Mouse (Mus musculus): ENCODE data around the gene Adcy10. TPM values are rescaled to one million over a fixed set of nuclear protein-coding genes. Genes with fewer than 3 reads are reported as not detected.

The Adcy10 gene
- not detected in 2 replicates for total RNA-seq (2014; rRNA removed; ENCODE audit: low replicate concordance)
- not detected in 2 replicates for polyA plus RNA-seq (2015; fragmentation: Nextera tagmentation; extraction: Ambion mirVana)

DNA sequence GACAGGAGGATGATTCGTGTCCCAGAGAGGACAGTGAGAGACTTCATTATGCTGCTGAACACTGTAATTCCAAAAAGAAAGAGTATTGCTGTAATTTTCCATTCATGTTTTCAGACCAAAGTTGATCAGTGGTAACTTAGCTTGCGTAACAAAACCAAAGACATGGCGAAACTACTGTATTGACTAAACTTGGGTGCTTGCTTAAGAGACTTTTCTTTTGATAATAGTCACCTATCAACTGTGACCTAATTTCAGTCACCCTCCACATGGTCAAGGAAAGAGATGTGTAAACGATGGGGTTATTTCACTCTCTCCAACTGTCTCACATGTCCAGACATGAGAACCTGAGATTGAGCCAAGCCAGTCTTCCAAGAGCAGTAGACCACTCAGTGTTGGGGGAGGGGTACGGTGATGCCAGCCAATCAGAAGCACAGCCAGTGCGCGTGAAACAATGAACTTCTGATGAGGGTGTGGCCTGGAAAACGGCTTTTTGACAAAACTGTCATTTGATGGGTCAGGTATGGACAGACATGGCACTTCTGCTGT, at the start of gene Adcy10:
Gene Adcy10, plus strand, starts transcription at position 496 of the 546 bp plus-strand sequence.
- no peak within 1 kb of the TSS for H3K27ac ChIP-seq (ENCODE audit: low read depth)
- H3K9ac ChIP-seq (replicated peaks; ENCODE audit: low read depth, low read length), result no peak within 1 kb of the TSS
- H3K4me1 ChIP-seq (ENCODE audit: control insufficient read depth, insufficient read depth), result no peaks in the 10 kb centered on the region
- TF ChIP-seq CTCF (IDR thresholded peaks at IDR 0.05; ENCODE audit: low read depth), result no peak
- no peak for TF ChIP-seq EP300 (IDR thresholded peaks at IDR 0.05; ENCODE audit: low read depth)
- H3K9me3 ChIP-seq (replicated peaks; ENCODE audit: control insufficient read depth, low read length), result no peaks in the 10 kb centered on the region
- no peak within 1 kb of the TSS for H3K4me2 ChIP-seq (ENCODE audit: low read depth, low read length)
- H3K36me3 ChIP-seq (replicated peaks; ENCODE audit: control insufficient read depth, insufficient read depth, low read length), result peaks cover 36% of the 10 kb centered on the region
- DNase-seq (ENCODE audit: low spot score) (no peak), ATAC-seq (ENCODE audit: insufficient read depth, low read depth) (no peak)
- no peak within 1 kb of the TSS for H3K4me3 ChIP-seq (ENCODE audit: low read depth, low read length)
- no peaks in the 10 kb centered on the region for H3K27me3 ChIP-seq (ENCODE audit: control insufficient read depth, insufficient read depth, low read length)
- WGBS, result 87% methylated on average over 8 of the region's 8 CpGs

DNA sequence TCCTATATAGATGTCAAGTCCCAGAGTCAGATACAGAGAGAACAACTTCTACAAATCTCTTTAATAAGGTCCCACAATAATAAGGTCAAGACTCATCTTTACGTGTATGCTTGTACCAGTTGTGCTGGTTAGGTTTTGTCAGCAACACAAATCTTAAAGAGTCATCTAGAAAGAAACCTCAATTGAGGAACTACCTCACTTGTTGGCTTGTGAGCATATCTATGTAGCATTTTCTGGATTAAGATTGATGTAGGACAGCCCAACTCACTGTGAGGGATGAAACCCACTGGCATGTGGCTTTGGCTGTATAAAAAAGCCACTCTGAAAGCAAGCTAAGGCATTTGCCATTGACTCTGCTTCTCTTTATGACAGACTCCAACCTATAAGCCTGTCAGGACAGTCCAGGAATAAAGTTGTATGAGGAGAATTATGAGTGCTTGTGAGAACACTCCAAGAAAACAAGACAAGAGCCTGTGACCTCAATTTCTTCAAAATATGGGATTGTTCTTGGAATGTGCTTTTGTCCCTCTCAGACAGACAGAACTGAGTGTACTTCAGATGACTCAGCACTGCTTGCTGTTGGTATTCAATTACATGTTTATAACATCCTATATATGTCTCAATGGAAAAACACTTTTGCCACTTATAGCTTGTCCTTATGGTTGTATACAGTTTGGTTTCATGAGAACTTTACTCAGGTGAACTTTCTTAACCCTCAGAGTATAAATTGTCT, 46.5 kb upstream of the Adcy10 start:
- Histone ChIP-seq H3K4me1 (ENCODE audit: control insufficient read depth, insufficient read depth) (no peaks in the 10 kb centered on the region), H3K27ac (ENCODE audit: low read depth) (no peak overlapping the region), H3K9ac (replicated peaks; ENCODE audit: low read depth, low read length) (no peak overlapping the region), H3K4me2 (ENCODE audit: low read depth, low read length) (no peak overlapping the region), H3K27me3 (ENCODE audit: control insufficient read depth, insufficient read depth, low read length) (no peaks in the 10 kb centered on the region), H3K36me3 (replicated peaks; ENCODE audit: control insufficient read depth, insufficient read depth, low read length) (no peaks in the 10 kb centered on the region), H3K9me3 (replicated peaks; ENCODE audit: control insufficient read depth, low read length) (no peaks in the 10 kb centered on the region; the same call in 1 of the 2 replicates), H3K4me3 (ENCODE audit: low read depth, low read length) (no peak overlapping the region)
- DNase-seq (ENCODE audit: low spot score), result no peak
- no peak for TF ChIP-seq CTCF (IDR thresholded peaks at IDR 0.05; ENCODE audit: low read depth)
- WGBS, result 91% methylated on average over 1 of the region's 1 CpGs
- no peak for ATAC-seq (ENCODE audit: insufficient read depth, low read depth)

DNA sequence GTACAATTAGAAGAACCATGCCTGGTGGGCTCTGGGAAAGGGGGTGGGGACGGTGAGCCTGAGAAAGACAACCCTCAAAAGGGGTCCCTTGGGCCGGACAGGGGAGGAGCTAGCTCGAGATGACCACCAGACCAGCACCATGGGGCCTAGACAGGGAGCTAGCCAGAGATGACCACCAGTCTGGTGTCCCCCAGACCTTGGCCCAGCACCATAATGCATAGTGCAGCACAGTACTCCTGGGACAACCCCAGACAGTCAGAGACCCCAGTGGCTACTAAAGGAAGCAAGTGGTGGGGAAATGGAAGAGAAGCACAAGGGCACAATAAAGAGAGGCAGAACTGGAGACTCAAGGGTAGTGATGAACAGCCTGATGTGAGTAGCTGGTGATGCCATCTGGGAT, 44.2 kb upstream of the Adcy10 start:
- 64% methylated on average over 3 of the region's 3 CpGs for WGBS

DNA sequence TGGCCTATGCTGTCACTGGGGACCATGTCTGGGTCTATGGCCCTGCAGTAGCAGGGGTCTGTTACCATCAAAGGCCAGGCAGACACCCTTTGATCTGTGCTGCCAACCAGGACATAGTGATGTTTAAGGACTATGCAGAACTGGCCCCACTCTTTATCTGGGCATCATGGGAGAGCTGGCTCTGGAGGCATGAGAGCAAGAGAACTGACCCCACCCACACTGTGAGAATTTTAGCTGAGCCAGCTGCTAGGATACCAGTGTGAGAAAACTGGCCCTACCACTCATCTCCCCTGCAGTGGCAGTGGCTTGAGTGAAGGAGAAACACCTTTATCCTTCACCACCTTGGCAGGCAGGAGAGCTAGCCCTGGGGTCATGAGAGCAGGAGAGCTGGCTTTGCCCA, 43.8 kb upstream of the Adcy10 start:
- TF ChIP-seq CTCF (IDR thresholded peaks at IDR 0.05; ENCODE audit: low read depth), result no peak
- TF ChIP-seq EP300 (IDR thresholded peaks at IDR 0.05; ENCODE audit: low read depth), result no peak
- ATAC-seq (ENCODE audit: insufficient read depth, low read depth), result no peak

More for the DNA sequence above, 44.2 kb upstream of the Adcy10 start:
- DNase-seq (ENCODE audit: low spot score), result no peak
- Histone ChIP-seq H3K27me3 (ENCODE audit: control insufficient read depth, insufficient read depth, low read length) (no peaks in the 10 kb centered on the region), H3K9ac (replicated peaks; ENCODE audit: low read depth, low read length) (no peak overlapping the region), H3K27ac (ENCODE audit: low read depth) (no peak overlapping the region), H3K4me1 (ENCODE audit: control insufficient read depth, insufficient read depth) (no peaks in the 10 kb centered on the region), H3K4me3 (ENCODE audit: low read depth, low read length) (no peak overlapping the region), H3K36me3 (replicated peaks; ENCODE audit: control insufficient read depth, insufficient read depth, low read length) (no peaks in the 10 kb centered on the region), H3K9me3 (replicated peaks; ENCODE audit: control insufficient read depth, low read length) (no peaks in the 10 kb centered on the region; the same call in 1 of the 2 replicates), H3K4me2 (ENCODE audit: low read depth, low read length) (no peak overlapping the region)
- TF ChIP-seq EP300 (IDR thresholded peaks at IDR 0.05; ENCODE audit: low read depth), result no peak
- TF ChIP-seq CTCF (IDR thresholded peaks at IDR 0.05; ENCODE audit: low read depth), result no peak
- ATAC-seq (ENCODE audit: insufficient read depth, low read depth), result no peak

DNA sequence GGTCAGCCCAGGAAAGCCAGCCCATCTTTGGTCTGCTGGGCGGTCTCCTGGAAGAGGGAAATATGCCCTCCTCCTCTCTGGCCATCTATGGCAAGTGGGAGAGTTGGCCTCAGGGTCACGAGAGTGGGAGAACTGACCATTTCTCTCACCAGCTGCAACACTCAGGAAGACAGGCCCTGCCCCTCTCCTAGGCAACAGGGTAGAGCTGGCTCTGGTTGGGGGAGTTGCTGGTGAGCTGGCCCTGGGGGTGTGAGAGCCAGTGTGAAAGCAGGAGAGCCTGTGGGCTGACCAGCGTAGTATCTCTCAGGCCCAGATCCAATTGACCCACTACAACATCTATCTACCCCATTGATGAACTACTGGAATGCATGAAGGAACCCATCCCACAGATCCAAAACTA, 43.3 kb upstream of the Adcy10 start:
- TF ChIP-seq EP300 (IDR thresholded peaks at IDR 0.05; ENCODE audit: low read depth) (no peak), CTCF (IDR thresholded peaks at IDR 0.05; ENCODE audit: low read depth) (no peak)
- H3K36me3 ChIP-seq (replicated peaks; ENCODE audit: control insufficient read depth, insufficient read depth, low read length), result no peaks in the 10 kb centered on the region
- no peak overlapping the region for H3K4me2 ChIP-seq (ENCODE audit: low read depth, low read length)
- H3K27ac ChIP-seq (ENCODE audit: low read depth), result no peak overlapping the region
- H3K9me3 ChIP-seq (replicated peaks; ENCODE audit: control insufficient read depth, low read length), result no peaks in the 10 kb centered on the region
- no peaks in the 10 kb centered on the region for H3K27me3 ChIP-seq (ENCODE audit: control insufficient read depth, insufficient read depth, low read length)
- ATAC-seq (ENCODE audit: insufficient read depth, low read depth) (no peak), DNase-seq (ENCODE audit: low spot score) (no peak)
- no peak overlapping the region for H3K9ac ChIP-seq (replicated peaks; ENCODE audit: low read depth, low read length)
- no peak overlapping the region for H3K4me3 ChIP-seq (ENCODE audit: low read depth, low read length)
- 72% methylated on average over 3 of the region's 3 CpGs for WGBS
- no peaks in the 10 kb centered on the region for H3K4me1 ChIP-seq (ENCODE audit: control insufficient read depth, insufficient read depth)

More for the DNA sequence above, 43.8 kb upstream of the Adcy10 start:
- Histone ChIP-seq H3K27ac (ENCODE audit: low read depth) (no peak overlapping the region), H3K4me2 (ENCODE audit: low read depth, low read length) (no peak overlapping the region), H3K36me3 (replicated peaks; ENCODE audit: control insufficient read depth, insufficient read depth, low read length) (no peaks in the 10 kb centered on the region), H3K9me3 (replicated peaks; ENCODE audit: control insufficient read depth, low read length) (no peaks in the 10 kb centered on the region), H3K4me3 (ENCODE audit: low read depth, low read length) (no peak overlapping the region), H3K4me1 (ENCODE audit: control insufficient read depth, insufficient read depth) (no peaks in the 10 kb centered on the region), H3K9ac (replicated peaks; ENCODE audit: low read depth, low read length) (no peak overlapping the region), H3K27me3 (ENCODE audit: control insufficient read depth, insufficient read depth, low read length) (no peaks in the 10 kb centered on the region)
- DNase-seq (ENCODE audit: low spot score), result no peak
